Mouse (Mus musculus): ENCODE results near the gene Tmbim6.
A peak's percentile ranks its signal among the peaks of the same experiment; 100 is the strongest.
"Not testable (repeated sequence)": the region's sequence is repeated elsewhere in the genome, so short reads cannot be mapped to it uniquely, and the experiment has no call there.

Gene Tmbim6

DNA sequence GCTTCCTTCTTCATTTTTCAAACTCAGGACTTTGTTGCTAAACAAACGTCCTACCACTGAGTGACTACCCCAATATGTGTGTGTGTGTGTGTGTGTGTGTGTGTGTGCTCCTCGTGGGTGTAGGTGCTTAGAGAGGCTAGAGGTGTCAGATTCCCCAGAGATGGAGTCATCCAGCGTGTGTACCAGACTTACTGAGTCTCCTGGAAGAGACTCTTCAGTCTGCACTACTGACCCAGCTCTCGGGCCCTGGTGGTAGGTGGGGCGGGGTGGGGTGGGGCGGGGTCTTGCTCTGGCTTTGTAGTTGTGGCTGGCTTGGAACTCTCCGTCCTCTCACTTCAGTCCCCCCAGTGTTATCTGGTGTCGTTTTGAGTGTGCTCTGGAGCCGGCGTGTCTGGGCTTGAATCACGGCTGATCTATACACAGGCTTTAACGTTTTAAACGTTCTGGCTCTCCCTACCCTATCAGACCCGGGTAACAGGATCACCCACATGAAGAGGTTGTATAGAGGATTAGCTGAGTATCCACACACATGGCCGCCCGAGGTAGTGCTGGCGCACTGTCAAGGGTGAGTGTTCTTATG is 25.1 kb downstream of the Tmbim6 start:
- DNase-seq (ENCODE audit: low read depth, low spot score), result no peak

- no peak for DNase-seq (ENCODE audit: low read depth, low spot score)
Observed at GRCm38 (mm10) chr15:99420101-99420500, 27.4 kb downstream of the Tmbim6 start.

GRCm38 (mm10) chr15:99420521-99421014 is 27.9 kb downstream of the Tmbim6 start:
- peak; percentile 25 for DNase-seq (ENCODE audit: low read depth, low spot score)

DNA sequence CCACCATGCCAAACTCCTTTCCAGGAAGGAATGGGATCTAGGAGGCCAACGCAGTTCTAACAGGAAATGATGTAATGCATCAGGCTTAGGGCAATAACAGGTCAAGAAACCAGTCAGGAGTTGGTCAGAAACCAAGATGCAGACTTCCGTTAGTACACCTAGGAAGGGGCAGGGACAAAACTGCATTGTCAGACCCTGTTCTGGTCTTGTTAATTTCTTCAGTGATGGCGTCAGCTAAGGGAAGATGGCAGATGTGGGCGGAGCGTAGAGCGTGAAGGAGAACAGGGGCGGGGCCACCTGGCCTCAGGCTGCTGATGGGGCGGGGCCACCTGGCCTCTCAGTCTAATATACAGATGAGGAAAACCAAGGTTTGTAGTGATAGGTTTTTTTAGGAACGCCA is 28.5 kb downstream of the Tmbim6 start:
- DNase-seq (ENCODE audit: low read depth, low spot score), result peak; percentile 51

- no peak for DNase-seq (ENCODE audit: low read depth, low spot score)
Observed at GRCm38 (mm10) chr15:99421676-99422075, 29.0 kb downstream of the Tmbim6 start.

- no peak for DNase-seq (ENCODE audit: low read depth, low spot score)
Observed at GRCm38 (mm10) chr15:99422551-99422950, 29.9 kb downstream of the Tmbim6 start.

DNA sequence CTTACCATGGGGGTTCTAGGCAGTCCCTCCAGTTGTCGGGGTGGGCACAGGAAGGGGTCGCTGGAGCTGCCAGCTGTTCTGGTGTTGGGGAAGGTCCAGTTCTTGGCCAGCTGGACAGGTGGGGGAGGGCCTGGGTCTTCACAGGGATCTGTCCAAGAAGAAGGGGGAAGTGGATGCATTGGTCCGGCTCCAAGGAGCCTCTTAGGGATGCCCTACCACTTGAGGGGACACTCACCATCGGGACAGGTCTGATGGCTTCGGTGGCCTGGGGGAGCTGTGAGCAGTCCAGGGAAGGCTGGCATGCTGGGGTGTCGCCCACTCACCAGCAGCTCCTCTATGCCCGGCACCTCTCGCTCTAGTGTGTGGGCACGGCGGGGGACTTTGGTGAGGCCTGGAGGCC is 30.4 kb downstream of the Tmbim6 start:
- no peak for DNase-seq (ENCODE audit: low read depth, low spot score)

DNA sequence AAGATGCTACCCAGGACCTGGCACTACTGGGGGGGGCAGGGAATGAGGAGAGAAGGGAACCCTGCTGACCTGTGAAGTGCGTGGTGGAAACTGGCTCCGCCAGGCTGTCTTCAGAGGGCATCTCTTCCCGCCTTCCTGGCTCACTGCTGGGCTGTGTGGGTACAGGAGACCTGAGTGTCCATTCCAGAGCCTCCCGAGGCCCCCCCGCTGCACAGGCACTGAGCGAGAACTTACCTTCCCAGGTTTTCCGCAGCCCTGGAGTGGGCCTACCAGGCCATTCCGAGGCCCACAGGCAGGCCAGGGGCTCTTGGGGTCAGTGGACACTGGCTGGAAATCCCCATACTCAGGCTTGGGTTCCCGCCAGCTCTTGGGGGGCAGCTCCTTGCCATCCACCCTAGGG is 31.2 kb downstream of the Tmbim6 start:
- no peak for DNase-seq (ENCODE audit: low read depth, low spot score)

- DNase-seq (ENCODE audit: low read depth, low spot score), result peak; percentile 32
Observed at GRCm38 (mm10) chr15:99430394-99430793, 37.7 kb downstream of the Tmbim6 start.

GRCm38 (mm10) chr15:99431063-99431462 is 38.4 kb downstream of the Tmbim6 start:
- DNase-seq (ENCODE audit: low read depth, low spot score), result no peak

- no peak for DNase-seq (ENCODE audit: low read depth, low spot score)
Observed at GRCm38 (mm10) chr15:99431504-99431903, 38.8 kb downstream of the Tmbim6 start.

- DNase-seq (ENCODE audit: low read depth, low spot score), result no peak
Observed at GRCm38 (mm10) chr15:99431967-99432366, 39.3 kb downstream of the Tmbim6 start.

DNA sequence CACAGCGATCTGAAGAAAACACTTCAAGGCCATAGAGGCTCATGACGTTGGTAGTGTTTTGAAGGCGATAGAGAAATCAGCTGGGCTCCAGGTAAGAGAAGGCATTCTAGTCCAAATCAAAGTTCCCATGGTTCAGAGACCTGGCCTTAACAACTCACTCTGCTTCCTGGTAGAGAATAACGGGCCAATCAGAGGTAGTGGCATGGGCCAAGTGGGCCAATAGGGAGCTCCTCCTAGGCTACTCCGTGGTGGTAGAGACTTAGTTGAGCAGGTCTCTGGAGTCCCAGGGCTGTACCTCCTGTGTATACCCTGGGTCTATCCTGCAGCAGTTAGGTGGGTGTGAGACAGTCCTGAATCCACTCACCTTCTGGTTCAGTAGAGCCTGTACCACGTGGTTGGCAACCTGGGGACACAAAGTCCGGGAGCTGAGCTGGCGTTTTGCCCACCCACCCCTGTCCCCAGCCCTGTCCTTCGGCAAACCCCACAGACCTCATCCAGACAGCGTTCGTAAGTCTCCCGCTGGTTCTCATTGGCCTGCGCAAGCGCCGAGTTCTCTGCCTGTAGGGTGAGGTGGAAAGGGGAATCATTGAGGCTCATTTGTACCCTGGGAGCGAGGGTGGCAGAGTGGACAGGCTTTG is 40.5 kb downstream of the Tmbim6 start:
- no peak for DNase-seq (ENCODE audit: low read depth, low spot score)

DNA sequence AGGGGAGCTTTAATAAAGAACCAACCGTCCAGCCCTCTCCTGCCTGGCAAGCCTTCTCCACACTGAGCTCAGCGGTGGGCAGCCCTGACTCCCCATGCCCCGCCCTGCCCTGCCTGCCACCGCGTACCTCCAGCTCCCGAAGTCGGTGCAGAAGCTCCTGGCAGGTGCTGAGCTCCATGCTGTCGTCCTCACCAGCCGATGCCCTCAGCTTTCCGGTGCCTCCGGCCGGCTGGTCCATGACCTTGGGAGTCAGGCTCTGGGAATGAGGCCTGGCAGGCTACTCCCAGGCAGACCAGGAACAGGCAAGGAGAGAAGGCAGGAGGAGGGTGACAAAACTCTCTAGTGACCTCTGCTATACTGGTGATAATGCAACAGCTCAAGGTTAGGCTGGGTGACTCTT is 41.2 kb downstream of the Tmbim6 start:
- no peak for DNase-seq (ENCODE audit: low read depth, low spot score)

GRCm38 (mm10) chr15:99438966-99439698 is 46.5 kb downstream of the Tmbim6 start:
- DNase-seq (ENCODE audit: low read depth, low spot score), result no peak

- DNase-seq (ENCODE audit: low read depth, low spot score), result no peak
Observed at GRCm38 (mm10) chr15:99440112-99440815, 47.6 kb downstream of the Tmbim6 start.

GRCm38 (mm10) chr15:99440816-99441457 is 48.3 kb downstream of the Tmbim6 start:
- no peak for DNase-seq (ENCODE audit: low read depth, low spot score)

GRCm38 (mm10) chr15:99442358-99442757 is 49.7 kb downstream of the Tmbim6 start:
- DNase-seq (ENCODE audit: low read depth, low spot score), result no peak

GRCm38 (mm10) chr15:99445567-99445966 is 52.9 kb downstream of the Tmbim6 start:
- DNase-seq (ENCODE audit: low read depth, low spot score), result no peak

DNA sequence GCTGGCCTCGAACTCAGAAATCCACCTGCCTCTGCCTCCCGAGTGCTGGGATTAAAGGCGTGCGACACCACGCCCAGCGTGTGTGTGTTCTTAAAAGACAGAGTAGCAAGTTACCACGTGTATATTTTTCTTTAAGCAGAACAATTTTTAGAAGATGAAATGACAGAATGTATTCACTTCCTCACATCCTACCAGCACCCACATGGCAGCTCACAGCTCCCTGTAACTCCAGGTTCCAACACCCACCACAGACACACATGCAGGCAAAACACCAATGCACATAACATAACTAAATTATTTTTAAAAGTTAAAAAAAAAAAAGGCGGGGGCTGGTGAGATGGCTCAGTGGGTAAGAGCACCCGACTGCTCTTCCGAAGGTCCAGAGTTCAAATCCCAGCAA is 53.5 kb downstream of the Tmbim6 start:
- not testable (repeated sequence) for DNase-seq (ENCODE audit: low read depth, low spot score)

DNA sequence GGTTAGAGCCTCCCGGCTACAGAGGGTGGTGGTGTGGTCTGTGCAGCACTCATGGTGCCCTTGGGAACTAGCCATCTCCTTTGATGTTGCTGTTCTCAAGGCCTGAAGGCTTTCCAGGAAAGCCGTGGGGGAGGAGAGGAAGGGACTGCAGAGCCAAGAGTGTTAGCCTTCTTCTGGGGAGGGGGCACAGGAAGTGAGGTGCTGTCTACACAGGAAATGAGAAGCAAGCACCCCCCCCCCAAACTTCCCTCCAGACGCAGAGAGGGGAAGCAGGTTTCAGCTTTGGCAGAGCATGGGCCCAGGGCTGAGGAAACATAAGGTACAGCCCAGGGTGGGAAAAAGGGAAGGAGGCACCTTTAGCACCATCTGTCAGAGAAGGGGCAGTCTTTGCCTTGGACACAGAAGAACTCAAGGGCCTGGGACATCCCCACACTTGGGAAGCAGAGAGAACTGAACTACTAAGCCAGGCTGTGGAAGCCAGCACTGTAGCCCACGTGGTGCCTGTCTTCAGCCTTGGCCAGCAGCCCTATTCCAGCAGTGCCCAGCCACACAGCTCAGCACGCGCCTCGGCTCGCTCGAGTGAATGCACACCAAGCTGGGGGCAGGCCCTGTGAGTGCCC is 56.6 kb downstream of the Tmbim6 start:
- peak; percentile 33 for DNase-seq (ENCODE audit: low read depth, low spot score)
